Mouse (Mus musculus) intestine, embryonic 15.5 days (tissue): ENCODE data around the gene Znhit2. TPM values are rescaled to one million over a fixed set of nuclear protein-coding genes. Genes with fewer than 3 reads are reported as not detected.

Experiments used
- ATAC-seq: fragments of 200-750 bp; cut with Nextera tagmentation; 2 replicates; pipeline ENCODE4 v1.8.0; 2017; ENCODE audit warnings: moderate TSS enrichment, moderate library complexity
- H3K27ac ChIP-seq: fragments of 300-500 bp; sonication (generic); 2 replicates; pipeline ENCODE4 v1.5.1; 2015; ENCODE audit warnings: mild to moderate bottlenecking, inconsistent platforms
- H3K27me3 ChIP-seq: fragments of 300-500 bp; sonication (generic); replicated peaks from 2 replicates; pipeline ENCODE4 v1.6.1; 2015; ENCODE audit warnings: inconsistent platforms
- H3K36me3 ChIP-seq: fragments of 300-500 bp; sonication (generic); 2 replicates; pipeline ENCODE4 v1.6.1; 2015; ENCODE audit warnings: inconsistent platforms
- H3K4me1 ChIP-seq: fragments of 300-500 bp; sonication (generic); replicated peaks from 2 replicates; pipeline ENCODE4 v1.6.1; 2015; ENCODE audit warnings: inconsistent platforms
- H3K4me2 ChIP-seq: fragments of 300-500 bp; sonication (generic); replicated peaks from 2 replicates; pipeline ENCODE4 v1.6.1; 2015; ENCODE audit warnings: mild to moderate bottlenecking, inconsistent platforms
- H3K4me3 ChIP-seq: fragments of 300-500 bp; sonication (generic); replicated peaks from 2 replicates; pipeline ENCODE4 v1.5.1; 2015; ENCODE audit warnings: inconsistent platforms
- H3K9ac ChIP-seq: fragments of 300-500 bp; sonication (generic); 2 replicates; pipeline ENCODE4 v1.6.1; 2015; ENCODE audit warnings: inconsistent platforms
- H3K9me3 ChIP-seq: fragments of 300-500 bp; sonication (generic); 2 replicates; pipeline ENCODE4 v1.6.1; 2016; ENCODE audit warnings: inconsistent platforms
- WGBS: fragments of 180-500 bp; shearing (Covaris S2); methylation state at CpG from one replicate; pipeline ENCODE4 v1.1.7; 2015; 5-methylcytosine and 5-hydroxymethylcytosine counted together
- polyA plus RNA-seq: library from polyadenylated mRNA; unstranded; fragments of >200 nt; fragmentation: Nextera tagmentation; extraction: Ambion mirVana; gene quantifications from 2 replicates; pipeline ENCODE4 v1.2.1, GENCODE M21; 2015

The Znhit2 gene
- polyA plus RNA-seq, 1 experiment from 2014 or later = 30.1 TPM

GRCm38 (mm10) chr19:6085417-6085879, 24.5 kb downstream of the Znhit2 start:
- under 1% methylated on average over 17 of the region's 17 CpGs for WGBS
- Histone ChIP-seq H3K27ac (peak overlapping the region; percentile 54), H3K4me2 (peak overlapping the region; percentile 75), H3K4me1 (peaks cover 10% of the 10 kb centered on the region), H3K27me3 (no peaks in the 10 kb centered on the region), H3K9ac (peak overlapping the region; percentile 60), H3K9me3 (no peaks in the 10 kb centered on the region), H3K36me3 (peaks cover 29% of the 10 kb centered on the region), H3K4me3 (peak overlapping the region; percentile 65)
- peak; percentile 83 for ATAC-seq

- H3K4me1 ChIP-seq = peaks cover 8% of the 10 kb centered on the region
- H3K36me3 ChIP-seq = peaks cover 29% of the 10 kb centered on the region
- no peak overlapping the region for H3K27ac ChIP-seq
- no peaks in the 10 kb centered on the region for H3K27me3 ChIP-seq
- no peak overlapping the region for H3K4me2 ChIP-seq
- ATAC-seq = no peak
- no peak overlapping the region for H3K9ac ChIP-seq
- WGBS = 92% methylated on average over 13 of the region's 13 CpGs
- H3K4me3 ChIP-seq = no peak overlapping the region
- H3K9me3 ChIP-seq = no peaks in the 10 kb centered on the region
Observed at GRCm38 (mm10) chr19:6088841-6089240, 27.8 kb downstream of the Znhit2 start.

DNA sequence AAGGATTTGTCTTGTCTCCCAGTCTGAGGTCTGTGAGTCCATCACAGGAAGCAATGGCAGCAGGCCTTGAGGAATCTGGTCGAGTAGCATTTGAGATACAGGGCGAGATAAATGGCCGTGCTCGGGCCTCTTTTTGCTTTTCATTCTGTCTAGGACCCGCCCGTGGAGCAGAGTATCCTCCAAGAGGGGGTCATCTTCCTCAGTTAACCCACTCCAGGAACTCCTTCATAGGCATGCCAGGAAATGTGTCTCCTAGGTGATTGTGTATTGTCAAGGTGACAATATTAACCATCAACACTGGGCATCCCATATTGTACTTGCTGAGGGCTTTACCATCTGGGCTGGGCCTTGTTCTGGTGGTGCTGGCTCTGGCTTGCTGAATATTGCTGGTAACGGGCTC, 33.1 kb downstream of the Znhit2 start, which contains the start of gene AC131692.1:
Gene AC131692.1 (plus strand): TSS at position 301 of the 400 bp plus-strand sequence.
- Histone ChIP-seq H3K4me1 (no peaks in the 10 kb centered on the region), H3K9ac (no peak within 1 kb of the TSS), H3K36me3 (peaks cover 28% of the 10 kb centered on the region), H3K27ac (no peak within 1 kb of the TSS), H3K4me2 (no peak within 1 kb of the TSS), H3K9me3 (no peaks in the 10 kb centered on the region), H3K4me3 (no peak within 1 kb of the TSS), H3K27me3 (no peaks in the 10 kb centered on the region)
- WGBS = 87% methylated on average over 7 of the region's 7 CpGs
- ATAC-seq = no peak

GRCm38 (mm10) chr19:6097847-6098246, 36.9 kb downstream of the Znhit2 start:
- WGBS = 79% methylated on average over 3 of the region's 3 CpGs
- H3K36me3 ChIP-seq = 0 out of 2 replicates have a peak, but pooled peaks cover 4% of the 10 kb centered on the region

DNA sequence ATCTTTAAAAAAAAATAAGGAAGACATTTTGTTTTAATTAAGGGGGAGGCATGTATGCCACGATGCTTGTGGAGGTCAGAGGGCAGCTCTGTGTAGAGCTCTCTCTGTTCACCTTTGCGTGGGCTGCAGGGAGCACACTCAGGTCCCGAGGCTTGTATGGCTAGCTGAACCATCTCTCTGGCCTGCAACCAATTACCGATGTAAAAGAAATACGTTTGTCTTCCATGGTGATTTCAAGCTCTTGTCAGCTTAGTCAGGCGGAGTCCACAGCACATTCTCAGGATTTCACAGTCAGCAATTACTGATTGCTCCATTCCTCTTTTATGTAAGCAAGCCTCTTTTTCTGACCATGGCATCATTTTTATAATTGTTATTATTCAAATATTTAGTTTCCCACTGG, 40.2 kb downstream of the Znhit2 start:
- no peak overlapping the region for H3K9ac ChIP-seq
- H3K27ac ChIP-seq = no peak overlapping the region
- H3K4me2 ChIP-seq = no peak overlapping the region
- H3K36me3 ChIP-seq = no peaks in the 10 kb centered on the region
- WGBS = 65% methylated on average over 6 of the region's 6 CpGs
- no peaks in the 10 kb centered on the region for H3K27me3 ChIP-seq
- H3K4me1 ChIP-seq = peaks cover 13% of the 10 kb centered on the region; the same call in 1 of the 2 replicates
- no peak overlapping the region for H3K4me3 ChIP-seq
- H3K9me3 ChIP-seq = no peaks in the 10 kb centered on the region
- no peak for ATAC-seq

More at GRCm38 (mm10) chr19:6097847-6098246, 36.9 kb downstream of the Znhit2 start:
- no peaks in the 10 kb centered on the region for H3K27me3 ChIP-seq
- H3K4me1 ChIP-seq = no peaks in the 10 kb centered on the region
- H3K9ac ChIP-seq = no peak overlapping the region
- ATAC-seq = no peak
- H3K4me3 ChIP-seq = no peak overlapping the region
- H3K9me3 ChIP-seq = no peaks in the 10 kb centered on the region
- H3K4me2 ChIP-seq = no peak overlapping the region
- H3K27ac ChIP-seq = no peak overlapping the region

GRCm38 (mm10) chr19:6102169-6102853, 41.3 kb downstream of the Znhit2 start:
- no peak overlapping the region for H3K9ac ChIP-seq
- WGBS = 71% methylated on average over 6 of the region's 6 CpGs
- no peaks in the 10 kb centered on the region for H3K27me3 ChIP-seq
- H3K4me1 ChIP-seq = peaks cover 13% of the 10 kb centered on the region; the same call in 1 of the 2 replicates
- H3K36me3 ChIP-seq = no peaks in the 10 kb centered on the region
- H3K4me2 ChIP-seq = no peak overlapping the region
- H3K9me3 ChIP-seq = no peaks in the 10 kb centered on the region
- no peak overlapping the region for H3K27ac ChIP-seq
- ATAC-seq = no peak
- H3K4me3 ChIP-seq = no peak overlapping the region

GRCm38 (mm10) chr19:6104476-6104875, 43.5 kb downstream of the Znhit2 start:
- H3K4me3 ChIP-seq = no peak overlapping the region
- H3K36me3 ChIP-seq = no peaks in the 10 kb centered on the region
- no peaks in the 10 kb centered on the region for H3K9me3 ChIP-seq
- no peak overlapping the region; the same call in 1 of the 2 replicates for H3K9ac ChIP-seq
- peak overlapping the region; percentile 29 for H3K27ac ChIP-seq
- peaks cover 13% of the 10 kb centered on the region; the same call in 1 of the 2 replicates for H3K4me1 ChIP-seq
- ATAC-seq = peak; percentile 84
- no peaks in the 10 kb centered on the region for H3K27me3 ChIP-seq
- 53% methylated on average over 4 of the region's 4 CpGs for whole genome bisulfite sequencing
- H3K4me2 ChIP-seq = peak overlapping the region; percentile 2; the same call in 1 of the 2 replicates

- 78% methylated on average over 7 of the region's 7 CpGs for WGBS
- H3K36me3 ChIP-seq = no peaks in the 10 kb centered on the region
- H3K27me3 ChIP-seq = no peaks in the 10 kb centered on the region
- H3K4me2 ChIP-seq = peak within 1 kb of the TSS; percentile 42
- H3K27ac ChIP-seq = peak within 1 kb of the TSS; percentile 29; the same call in 1 of the 2 replicates
- ATAC-seq = peak; percentile 44
- peak within 1 kb of the TSS; percentile 14; the same call in 1 of the 2 replicates for H3K9ac ChIP-seq
- H3K9me3 ChIP-seq = no peaks in the 10 kb centered on the region
- peaks cover 13% of the 10 kb centered on the region; the same call in 1 of the 2 replicates for H3K4me1 ChIP-seq
- H3K4me3 ChIP-seq = peak within 1 kb of the TSS; percentile 28
Observed at GRCm38 (mm10) chr19:6105586-6105985, 44.6 kb downstream of the Znhit2 start, which contains the start of gene Naaladl1. Gene Naaladl1 (plus strand): TSS chr19:6105782.

Other genes with a start within 250 kb of the Znhit2 start
- gene Frmd8, start 185.9 kb upstream of the Znhit2 start, polyA plus RNA-seq = 26.9 and 28.0 TPM in 2 replicates
- 3.5 and 4.2 TPM in 2 replicates for gene Slc25a45, start 183.4 kb upstream of the Znhit2 start, polyA plus RNA-seq
- 1.9 and 2.7 TPM in 2 replicates for gene Tigd3, start 167.0 kb upstream of the Znhit2 start, polyA plus RNA-seq
- 109 and 118 TPM in 2 replicates for gene Dpf2, start 148.2 kb upstream of the Znhit2 start, polyA plus RNA-seq
- 11.9 and 12.4 TPM in 2 replicates for gene Cdc42ep2, start 136.4 kb upstream of the Znhit2 start, polyA plus RNA-seq
- gene Pola2, start 97.0 kb upstream of the Znhit2 start, polyA plus RNA-seq = 64.0 and 65.8 TPM in 2 replicates
- gene Slc22a20, start 75.0 kb upstream of the Znhit2 start, polyA plus RNA-seq = not detected in 2 replicates
- gene Capn1, start 45.3 kb upstream of the Znhit2 start, polyA plus RNA-seq = 10.3 and 10.4 TPM in 2 replicates
- 24.2 and 27.4 TPM in 2 replicates for gene Syvn1, start 14.6 kb upstream of the Znhit2 start, polyA plus RNA-seq
- gene Mrpl49, start 3.4 kb upstream of the Znhit2 start, polyA plus RNA-seq = 72.7 and 78.4 TPM in 2 replicates
- gene Fau, start 3.3 kb upstream of the Znhit2 start, polyA plus RNA-seq = 876 and 881 TPM in 2 replicates
- 34.8 and 34.9 TPM in 2 replicates for gene Tm7sf2, start 7.2 kb downstream of the Znhit2 start, polyA plus RNA-seq
- 61.2 and 64.5 TPM in 2 replicates for gene Vps51, start 16.0 kb downstream of the Znhit2 start, polyA plus RNA-seq
- not detected in 2 replicates for gene Tmem262, start 18.8 kb downstream of the Znhit2 start, polyA plus RNA-seq
- gene Gm28374, start 21.1 kb downstream of the Znhit2 start, polyA plus RNA-seq = 1.3 and 2.2 TPM in 2 replicates
- 58.5 and 61.3 TPM in 2 replicates for gene Zfpl1, start 23.8 kb downstream of the Znhit2 start, polyA plus RNA-seq
- gene Cdca5, start 23.8 kb downstream of the Znhit2 start, polyA plus RNA-seq = 32.3 and 32.9 TPM in 2 replicates
- gene AC131692.1, start 33.2 kb downstream of the Znhit2 start, polyA plus RNA-seq = 0.18 and 0.37 TPM in 2 replicates
- 28.9 and 38.8 TPM in 2 replicates for gene Naaladl1, start 44.6 kb downstream of the Znhit2 start, polyA plus RNA-seq
- gene Sac3d1, start 57.5 kb downstream of the Znhit2 start, polyA plus RNA-seq = 44.3 and 44.7 TPM in 2 replicates
- 31.7 and 33.8 TPM in 2 replicates for gene Snx15, start 67.1 kb downstream of the Znhit2 start, polyA plus RNA-seq
- gene Batf2, start 79.8 kb downstream of the Znhit2 start, polyA plus RNA-seq = 0.80 and 1.3 TPM in 2 replicates
- gene Arl2, start 80.4 kb downstream of the Znhit2 start, polyA plus RNA-seq = 99.2 and 103 TPM in 2 replicates
- not detected in 2 replicates for gene Majin, start 123.2 kb downstream of the Znhit2 start, polyA plus RNA-seq
- 0.39 and 0.41 TPM in 2 replicates for gene Gpha2, start 165.2 kb downstream of the Znhit2 start, polyA plus RNA-seq
- gene Ppp2r5b, start 174.7 kb downstream of the Znhit2 start, polyA plus RNA-seq = 21.2 and 22.3 TPM in 2 replicates
- gene Atg2a, start 180.5 kb downstream of the Znhit2 start, polyA plus RNA-seq = 6.9 and 8.7 TPM in 2 replicates
- 88.8 and 115 TPM in 2 replicates for gene Ehd1, start 215.5 kb downstream of the Znhit2 start, polyA plus RNA-seq
- gene Cdc42bpg, start 245.3 kb downstream of the Znhit2 start, polyA plus RNA-seq = 1.0 and 1.4 TPM in 2 replicates